Mouse (Mus musculus) limb, embryonic 12.5 days (tissue): ENCODE results near the gene Nup85. TPM values are rescaled to one million over a fixed set of nuclear protein-coding genes. Genes with fewer than 3 reads are reported as not detected.
A peak's percentile ranks its signal among the peaks of the same experiment; 100 is the strongest.

Source experiments
- ATAC-seq: fragments of 200-750 bp; cut with Nextera tagmentation; 2 replicates; pipeline ENCODE4 v1.8.0; 2017; ENCODE audit warnings: low read depth, moderate TSS enrichment; ENCODE audit not compliant: insufficient number of reproducible peaks, insufficient read depth, low FRiP score, low TSS enrichment
- H3K27ac ChIP-seq: fragments of 300-500 bp; sonication (generic); 2 replicates; pipeline ENCODE4 v1.5.1; 2016; ENCODE audit warnings: mild to moderate bottlenecking, moderate library complexity
- H3K27me3 ChIP-seq: fragments of 300-500 bp; sonication (generic); 2 replicates; pipeline ENCODE4 v1.6.1; 2016; ENCODE audit warnings: mild to moderate bottlenecking, moderate library complexity
- H3K36me3 ChIP-seq: fragments of 300-500 bp; sonication (generic); 2 replicates; pipeline ENCODE4 v1.6.1; 2016; ENCODE audit warnings: mild to moderate bottlenecking, moderate library complexity
- H3K4me1 ChIP-seq: fragments of 300-500 bp; sonication (generic); replicated peaks from 2 replicates; pipeline ENCODE4 v1.6.1; 2016
- H3K4me2 ChIP-seq: fragments of 300-500 bp; sonication (generic); 2 replicates; pipeline ENCODE4 v1.6.1; 2016; ENCODE audit warnings: mild to moderate bottlenecking, moderate library complexity
- H3K4me3 ChIP-seq: fragments of 300-500 bp; sonication (generic); replicated peaks from 2 replicates; pipeline ENCODE4 v1.5.1; 2016; ENCODE audit warnings: mild to moderate bottlenecking
- H3K9ac ChIP-seq: fragments of 300-500 bp; sonication (generic); replicated peaks from 2 replicates; pipeline ENCODE4 v1.6.1; 2016; ENCODE audit warnings: mild to moderate bottlenecking, moderate library complexity
- H3K9me3 ChIP-seq: fragments of 300-500 bp; sonication (generic); 2 replicates; pipeline ENCODE4 v1.6.1; 2016; ENCODE audit warnings: mild to moderate bottlenecking, moderate library complexity
- WGBS: fragments of 180-500 bp; shearing (Covaris S2); methylation state at CpG from one replicate; pipeline ENCODE4 v1.1.7; 2016; 5-methylcytosine and 5-hydroxymethylcytosine counted together
- polyA plus RNA-seq: library from polyadenylated mRNA; unstranded; fragments of >200 nt; fragmentation: Nextera tagmentation; extraction: Ambion mirVana; gene quantifications from 2 replicates; pipeline ENCODE4 v1.2.1, GENCODE M21; 2016

Gene Nup85
- polyA plus RNA-seq, 1 experiment from 2014 or later = 212 TPM

- peaks cover 58% of the 10 kb centered on the region for H3K36me3 ChIP-seq
- H3K9me3 ChIP-seq = no peaks in the 10 kb centered on the region
- peak; percentile 94 for ATAC-seq
Measured at GRCm38 (mm10) chr11:115603476-115604303, 39.5 kb downstream of the Nup85 start, which contains the start of the genes Mrps7 and Gga3. TSS of gene Mrps7 (plus strand) at chr11:115603925. TSS of gene Gga3 (minus strand) at chr11:115604051.

GRCm38 (mm10) chr11:115604304-115604696 lies 40.1 kb downstream of the Nup85 start:
- Histone ChIP-seq H3K4me2 (peak overlapping the region; percentile 95), H3K4me1 (peaks cover 23% of the 10 kb centered on the region), H3K9ac (peak overlapping the region; percentile 93), H3K36me3 (peaks cover 59% of the 10 kb centered on the region), H3K27ac (peak overlapping the region; percentile 89), H3K27me3 (no peaks in the 10 kb centered on the region), H3K9me3 (no peaks in the 10 kb centered on the region), H3K4me3 (peak overlapping the region; percentile 97)
- peak; percentile 29; the same call in 1 of the 2 replicates for ATAC-seq
- under 1% methylated on average over 26 of the region's 26 CpGs for WGBS

More at GRCm38 (mm10) chr11:115603476-115604303, 39.5 kb downstream of the Nup85 start, which contains the start of the genes Mrps7 and Gga3:
- Histone ChIP-seq H3K4me1 (peaks cover 23% of the 10 kb centered on the region), H3K4me2 (peak within 1 kb of the TSS; percentile 95), H3K4me3 (peak within 1 kb of the TSS; percentile 97), H3K9ac (peak within 1 kb of the TSS; percentile 93), H3K27ac (peak within 1 kb of the TSS; percentile 89), H3K27me3 (no peaks in the 10 kb centered on the region)
- under 1% methylated on average over 92 of the region's 93 CpGs for WGBS

GRCm38 (mm10) chr11:115606733-115607132 lies 42.5 kb downstream of the Nup85 start:
- Histone ChIP-seq H3K27ac (no peak overlapping the region), H3K4me2 (no peak overlapping the region), H3K9ac (no peak overlapping the region), H3K9me3 (no peaks in the 10 kb centered on the region), H3K4me3 (no peak overlapping the region), H3K27me3 (no peaks in the 10 kb centered on the region), H3K4me1 (peaks cover 27% of the 10 kb centered on the region), H3K36me3 (peaks cover 49% of the 10 kb centered on the region)
- 96% methylated on average over 18 of the region's 18 CpGs for WGBS
- ATAC-seq = no peak

GRCm38 (mm10) chr11:115608421-115609399 lies 44.5 kb downstream of the Nup85 start:
- H3K27me3 ChIP-seq = no peaks in the 10 kb centered on the region
- H3K9me3 ChIP-seq = no peaks in the 10 kb centered on the region
- WGBS = 84% methylated on average over 23 of the region's 23 CpGs
- ATAC-seq = no peak
- no peak overlapping the region for H3K4me3 ChIP-seq
- no peak overlapping the region for H3K9ac ChIP-seq
- H3K4me1 ChIP-seq = peaks cover 23% of the 10 kb centered on the region
- no peak overlapping the region for H3K27ac ChIP-seq
- H3K4me2 ChIP-seq = no peak overlapping the region
- peaks cover 49% of the 10 kb centered on the region for H3K36me3 ChIP-seq

GRCm38 (mm10) chr11:115609576-115609975 lies 45.3 kb downstream of the Nup85 start:
- no peak for ATAC-seq
- Histone ChIP-seq H3K27ac (no peak overlapping the region), H3K27me3 (no peaks in the 10 kb centered on the region), H3K4me2 (no peak overlapping the region), H3K4me3 (no peak overlapping the region), H3K9me3 (no peaks in the 10 kb centered on the region), H3K4me1 (peaks cover 24% of the 10 kb centered on the region), H3K36me3 (peaks cover 54% of the 10 kb centered on the region), H3K9ac (no peak overlapping the region)
- WGBS = 72% methylated on average over 3 of the region's 3 CpGs

GRCm38 (mm10) chr11:115611173-115611572 lies 46.9 kb downstream of the Nup85 start:
- H3K9me3 ChIP-seq = no peaks in the 10 kb centered on the region
- H3K36me3 ChIP-seq = peaks cover 56% of the 10 kb centered on the region
- 59% methylated on average over 6 of the region's 6 CpGs for WGBS
- no peak overlapping the region for H3K4me3 ChIP-seq
- peaks cover 16% of the 10 kb centered on the region; the same call in 1 of the 2 replicates for H3K4me1 ChIP-seq
- H3K27ac ChIP-seq = no peak overlapping the region
- H3K4me2 ChIP-seq = no peak overlapping the region
- no peaks in the 10 kb centered on the region for H3K27me3 ChIP-seq
- ATAC-seq = no peak
- no peak overlapping the region for H3K9ac ChIP-seq

- H3K4me2 ChIP-seq = peak overlapping the region; percentile 81
- no peaks in the 10 kb centered on the region for H3K27me3 ChIP-seq
- H3K4me3 ChIP-seq = peak overlapping the region; percentile 63
- peaks cover 48% of the 10 kb centered on the region for H3K36me3 ChIP-seq
- ATAC-seq = peak; percentile 22; the same call in 1 of the 2 replicates
- H3K9ac ChIP-seq = peak overlapping the region; percentile 65
- H3K27ac ChIP-seq = peak overlapping the region; percentile 74; the same call in 1 of the 2 replicates
- H3K9me3 ChIP-seq = no peaks in the 10 kb centered on the region
- H3K4me1 ChIP-seq = peaks cover 16% of the 10 kb centered on the region; the same call in 1 of the 2 replicates
- 2% methylated on average over 13 of the region's 13 CpGs for WGBS
Measured at GRCm38 (mm10) chr11:115612059-115612409, 47.8 kb downstream of the Nup85 start.

- no peaks in the 10 kb centered on the region for H3K27me3 ChIP-seq
- no peaks in the 10 kb centered on the region for H3K9me3 ChIP-seq
- peak within 1 kb of the TSS; percentile 81 for H3K4me2 ChIP-seq
- H3K4me3 ChIP-seq = peak within 1 kb of the TSS; percentile 63
- H3K4me1 ChIP-seq = peaks cover 16% of the 10 kb centered on the region; the same call in 1 of the 2 replicates
- under 1% methylated on average over 72 of the region's 80 CpGs for WGBS
- H3K9ac ChIP-seq = peak within 1 kb of the TSS; percentile 67
- H3K27ac ChIP-seq = peak within 1 kb of the TSS; percentile 89
- peaks cover 47% of the 10 kb centered on the region for H3K36me3 ChIP-seq
- ATAC-seq = peak; percentile 85
Measured at GRCm38 (mm10) chr11:115612410-115613137, 48.3 kb downstream of the Nup85 start, which contains the start of gene Mif4gd. TSS of gene Mif4gd (minus strand) at chr11:115612969.

- Histone ChIP-seq H3K9me3 (no peaks in the 10 kb centered on the region), H3K27ac (peak overlapping the region; percentile 89), H3K27me3 (no peaks in the 10 kb centered on the region), H3K9ac (peak overlapping the region; percentile 67), H3K4me2 (peak overlapping the region; percentile 81), H3K4me1 (peaks cover 16% of the 10 kb centered on the region; the same call in 1 of the 2 replicates), H3K4me3 (peak overlapping the region; percentile 63), H3K36me3 (peaks cover 41% of the 10 kb centered on the region)
- WGBS = under 1% methylated on average over 16 of the region's 16 CpGs
- no peak for ATAC-seq
Measured at GRCm38 (mm10) chr11:115613138-115613945, 49.1 kb downstream of the Nup85 start.
